Mouse (Mus musculus) gastrocnemius, postnatal 14 days (tissue): ENCODE measurements at regions not wholly inside any gene's neighbourhood (a gene's known extent, or its start where the extent isn't known, plus 50 kb on each side); places are given as distances from the start of the nearest gene placed in this dataset.

ENCODE experiments used
- DNase-seq: peaks from one replicate; pipeline ENCODE4 v3.0.0; 2021; ENCODE audit warnings: mixed read lengths
- intact Hi-C: fragments of 180-260 bp; cut with DNase I; formaldehyde crosslinking; loops from one replicate; pipeline ENCODE4 v1.15.1; 2025; ENCODE audit warnings: low total_unique reads

DNA sequence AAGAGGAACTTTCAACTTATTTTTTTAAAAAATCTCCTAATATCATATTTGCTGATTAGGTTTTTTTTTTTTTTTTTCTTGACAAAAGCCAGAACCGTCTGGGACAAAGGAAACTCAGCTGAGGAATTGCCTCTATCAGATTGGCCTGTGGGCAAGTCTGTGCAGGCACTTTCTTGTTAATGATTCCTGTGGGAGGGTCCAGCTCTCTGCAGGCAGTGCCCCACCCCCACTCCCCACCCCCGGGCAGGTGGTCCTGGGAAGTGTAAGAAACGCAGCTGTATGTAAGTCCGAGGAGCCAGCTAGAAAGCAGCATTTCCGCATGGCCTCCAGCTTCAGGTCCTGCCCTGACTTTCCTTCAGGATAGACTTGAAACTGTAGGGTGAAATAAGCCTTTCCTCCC lies 377.7 kb downstream of the Sox2 start:
- intact Hi-C loops: no loop called here
- no peak for DNase-seq

DNA sequence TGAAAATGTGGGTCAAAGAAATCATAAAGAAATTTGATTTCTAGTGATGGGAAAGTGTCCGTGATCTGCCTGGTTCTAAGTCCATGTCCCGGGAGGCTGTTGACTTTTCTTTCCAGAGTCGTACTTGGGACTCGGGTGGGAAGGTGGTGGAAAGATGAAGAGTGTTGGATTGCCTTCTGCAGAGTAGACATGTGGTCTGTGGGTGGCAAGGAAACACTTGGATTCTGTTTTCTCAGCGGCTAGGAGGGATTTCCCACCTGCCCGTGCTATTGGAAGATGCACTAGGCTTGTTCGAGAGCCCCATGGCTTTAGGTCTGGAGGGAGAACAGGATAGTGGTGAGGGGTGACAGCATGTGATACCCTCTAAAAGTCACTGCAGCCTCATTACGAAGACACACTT lies 379.7 kb downstream of the Sox2 start:
- DNase-seq: no peak
- intact Hi-C loops: no loop called here

DNA sequence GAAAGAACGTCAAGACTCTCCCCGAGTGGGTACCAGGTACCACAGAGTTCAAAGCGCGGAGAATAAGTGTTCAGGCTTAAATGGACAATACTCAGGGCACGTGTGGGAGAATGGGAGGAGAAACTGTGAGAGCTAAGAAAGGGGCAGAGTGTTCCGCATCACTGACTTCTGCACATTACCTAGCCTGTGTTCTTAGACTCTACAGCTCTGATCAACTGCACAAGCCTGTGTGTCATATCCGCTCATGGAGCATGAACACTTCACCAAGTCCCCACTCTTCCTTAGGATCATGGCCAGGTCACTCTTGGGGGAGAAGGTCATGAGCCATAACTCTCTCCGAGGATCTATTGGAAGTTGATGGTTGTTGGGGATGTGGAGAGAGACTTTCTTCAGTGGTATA lies 383.4 kb downstream of the Sox2 start:
- intact Hi-C loops: no loop called here
- no peak for DNase-seq

DNA sequence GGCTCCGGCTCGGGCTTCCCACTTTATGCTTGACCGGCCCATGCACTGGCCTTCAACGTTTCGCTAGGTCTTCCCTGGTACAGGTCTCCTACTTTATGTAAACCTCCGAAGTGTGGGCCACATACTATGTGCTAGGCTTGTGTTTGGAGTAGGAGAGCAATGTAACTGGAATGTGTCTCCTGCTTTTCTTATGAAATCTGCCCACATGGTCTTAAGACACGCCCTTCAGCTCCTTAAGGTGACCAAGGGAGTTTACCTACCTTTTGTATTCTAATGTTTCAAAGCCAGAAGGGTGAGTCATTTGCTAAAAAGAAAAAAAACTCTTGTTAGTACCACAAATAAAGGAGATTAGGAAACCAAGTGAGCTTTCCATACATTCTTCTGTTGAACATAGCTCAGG lies 385.0 kb downstream of the Sox2 start:
- intact Hi-C loops: no loop called here
- no peak for DNase-seq

DNA sequence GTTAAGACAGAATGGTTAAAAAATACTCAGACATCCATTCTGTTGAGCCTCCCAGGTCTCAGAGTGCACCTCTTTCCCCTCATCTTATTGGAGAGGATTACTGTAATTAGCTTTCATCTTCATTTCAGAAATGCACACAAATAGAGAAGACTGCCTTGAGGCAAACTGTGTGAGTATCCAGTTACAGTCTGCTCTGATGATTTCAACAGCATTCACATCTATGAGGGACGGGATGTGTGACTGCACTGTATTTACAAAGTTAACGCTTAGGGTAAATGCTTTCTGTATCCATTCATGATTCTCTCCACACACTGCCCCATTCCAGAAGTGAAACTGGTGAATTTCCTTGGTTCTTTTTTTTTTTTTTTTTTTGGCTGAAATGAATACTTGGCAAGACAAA lies 393.5 kb downstream of the Sox2 start:
- intact Hi-C loops: no loop called here
- DNase-seq: no peak

DNA sequence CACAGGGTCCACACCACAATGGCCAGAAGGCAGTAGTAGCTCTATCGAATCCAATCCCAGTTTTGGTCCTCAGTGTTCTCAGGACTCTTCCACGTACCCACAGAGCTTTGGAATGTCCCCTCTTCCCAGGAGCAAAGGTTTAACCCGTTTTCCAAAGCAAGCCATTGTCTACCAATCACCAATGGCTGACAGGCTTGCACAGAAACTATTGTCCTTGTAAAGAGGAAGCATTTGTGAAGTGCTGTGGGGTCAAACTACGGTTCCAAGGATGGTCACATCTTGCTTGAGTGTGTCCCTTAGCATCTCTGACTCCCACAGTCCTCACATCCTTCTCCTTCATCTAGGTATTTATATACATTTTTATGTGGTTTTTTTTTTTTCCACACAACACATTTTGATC lies 409.2 kb downstream of the Sox2 start:
- intact Hi-C loops: no loop called here

DNA sequence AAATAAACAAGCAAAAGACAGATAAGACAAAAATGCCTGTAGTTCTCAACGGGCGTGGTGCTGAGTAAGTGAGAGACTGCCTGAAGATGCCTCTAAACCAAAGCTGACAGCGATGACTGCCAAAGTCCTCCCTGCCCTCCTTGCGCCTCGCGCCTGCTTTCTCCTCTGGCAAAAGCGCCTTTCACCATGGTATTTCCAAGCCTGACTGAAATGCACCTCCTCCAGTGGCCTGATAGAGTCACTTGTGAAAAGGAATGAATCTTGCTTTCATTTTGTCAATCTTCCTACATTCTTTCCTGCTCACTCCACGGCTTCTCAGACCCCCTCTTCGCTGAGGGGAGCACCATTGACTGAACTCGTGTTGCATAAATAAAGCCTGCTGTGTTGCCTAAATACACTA lies 409.8 kb downstream of the Sox2 start:
- intact Hi-C loops: no loop called here
- no peak for DNase-seq

More for the DNA sequence above, 409.2 kb downstream of the Sox2 start:
- no peak for DNase-seq

DNA sequence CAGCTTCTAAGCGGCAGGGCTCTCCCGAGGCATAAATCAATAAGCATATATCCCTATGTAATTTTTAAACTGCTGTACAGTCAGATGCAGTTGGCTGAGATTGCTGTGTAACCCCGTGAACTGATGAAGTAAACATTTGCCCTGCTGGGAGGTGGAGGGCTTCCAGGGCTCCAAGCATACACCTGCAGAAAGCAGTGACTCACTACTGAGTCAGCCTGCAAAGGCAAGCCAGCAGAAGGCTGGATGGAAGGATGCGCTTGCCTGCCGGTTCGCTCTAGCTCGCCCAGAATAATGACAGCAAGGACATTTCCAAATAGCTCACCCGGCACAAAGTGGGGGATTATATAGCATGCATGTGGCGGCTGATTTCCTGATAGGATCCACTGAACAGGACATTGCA lies 416.6 kb downstream of the Sox2 start:
- intact Hi-C loops: no loop called here
- peak; percentile 7 for DNase-seq

DNA sequence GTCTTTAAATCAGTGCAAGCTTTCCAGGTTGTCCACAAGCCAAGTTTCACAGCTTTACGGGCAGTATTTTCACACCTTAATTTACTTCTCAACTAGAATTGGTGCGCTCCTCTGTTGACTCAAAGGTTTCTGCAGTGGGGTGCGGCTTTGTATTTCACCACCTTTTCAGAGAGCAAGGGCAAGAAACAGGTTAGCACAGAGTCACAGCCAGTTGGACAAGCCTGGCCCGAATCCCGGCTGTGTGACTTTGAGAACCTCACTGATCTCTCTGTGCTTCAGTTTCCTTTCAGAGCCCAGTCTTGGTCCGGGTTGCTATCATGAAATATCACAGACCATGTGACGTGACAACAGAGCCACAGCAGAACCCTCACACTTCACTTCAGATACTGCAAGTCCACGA lies 418.4 kb downstream of the Sox2 start:
- no peak for DNase-seq
- intact Hi-C loops: no loop called here

DNA sequence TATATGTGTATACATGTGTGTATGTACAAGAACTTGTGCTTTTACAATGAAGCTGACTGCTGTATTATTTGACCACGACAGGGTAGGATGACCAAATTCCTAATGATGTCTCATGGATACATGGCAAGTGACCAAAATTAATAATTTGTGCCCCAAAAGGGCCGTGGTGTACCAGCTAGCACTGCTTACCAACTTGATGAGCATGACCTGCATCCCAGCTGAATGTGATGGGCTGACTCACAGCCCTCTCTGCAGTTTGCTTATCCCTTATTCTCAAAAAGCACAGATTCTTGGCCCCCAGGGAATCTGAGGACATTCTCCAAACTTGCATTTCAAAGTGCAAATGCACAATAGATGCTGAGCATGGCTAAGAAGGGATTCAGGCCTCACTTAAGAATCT lies 420.8 kb downstream of the Sox2 start:
- no peak for DNase-seq
- intact Hi-C loops: no loop called here

DNA sequence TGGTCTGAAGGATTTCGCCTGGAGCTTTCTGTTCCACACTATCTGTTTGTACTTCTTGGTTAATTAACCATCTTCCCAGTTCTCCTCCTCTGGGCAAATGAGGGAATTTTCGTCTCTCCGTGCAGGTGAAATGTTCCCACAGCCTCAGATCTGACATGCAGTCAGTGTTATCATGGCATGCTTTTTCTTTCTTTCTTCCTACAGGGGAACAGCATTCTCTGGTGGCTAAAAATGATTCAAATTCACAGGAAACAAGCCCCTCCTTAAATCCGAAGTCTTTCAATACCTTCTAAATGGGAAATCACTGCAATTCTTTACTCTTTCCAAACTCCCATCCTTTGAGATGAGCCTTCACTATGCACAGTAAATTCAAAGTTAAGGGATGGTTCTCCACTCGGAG lies 429.7 kb downstream of the Sox2 start:
- intact Hi-C loops: no loop called here
- no peak for DNase-seq

DNA sequence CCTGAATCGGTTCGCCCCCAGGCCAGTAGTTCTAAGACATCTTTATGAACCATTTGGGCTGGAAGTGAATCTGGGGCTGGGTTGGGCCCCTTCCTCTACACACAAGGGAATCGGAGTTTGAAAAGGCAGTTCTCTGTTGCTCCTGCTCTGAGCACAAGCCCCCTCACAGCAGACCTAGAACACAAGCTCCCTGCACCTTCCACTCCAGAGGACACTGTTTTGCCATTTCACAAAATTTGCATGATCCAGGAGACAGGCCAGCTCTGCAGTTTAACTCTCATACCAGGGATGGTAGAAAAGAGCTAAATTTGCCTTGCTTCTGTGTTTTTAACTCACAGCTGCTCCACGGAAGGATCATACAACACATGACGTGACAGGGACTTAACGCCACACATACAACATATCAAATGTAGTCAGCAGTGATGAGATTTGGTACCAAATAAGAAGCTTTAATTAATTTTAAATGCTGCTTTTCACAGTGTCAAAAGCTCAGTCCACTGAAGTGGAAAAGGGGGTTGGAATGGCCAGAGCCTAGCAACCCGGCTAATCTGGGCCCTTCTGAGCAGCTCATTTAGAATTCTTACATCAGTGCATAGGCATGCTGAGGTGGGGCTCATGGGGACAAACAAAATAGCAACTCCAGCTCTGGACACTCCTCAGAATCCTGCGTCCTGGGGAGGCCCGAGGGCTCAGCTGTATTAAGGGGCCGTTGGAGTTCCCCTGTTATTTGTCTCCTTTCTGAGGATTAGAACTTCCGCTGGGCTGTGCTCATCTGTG lies 434.1 kb downstream of the Sox2 start:
- intact Hi-C loops: no loop called here
- DNase-seq: no peak

DNA sequence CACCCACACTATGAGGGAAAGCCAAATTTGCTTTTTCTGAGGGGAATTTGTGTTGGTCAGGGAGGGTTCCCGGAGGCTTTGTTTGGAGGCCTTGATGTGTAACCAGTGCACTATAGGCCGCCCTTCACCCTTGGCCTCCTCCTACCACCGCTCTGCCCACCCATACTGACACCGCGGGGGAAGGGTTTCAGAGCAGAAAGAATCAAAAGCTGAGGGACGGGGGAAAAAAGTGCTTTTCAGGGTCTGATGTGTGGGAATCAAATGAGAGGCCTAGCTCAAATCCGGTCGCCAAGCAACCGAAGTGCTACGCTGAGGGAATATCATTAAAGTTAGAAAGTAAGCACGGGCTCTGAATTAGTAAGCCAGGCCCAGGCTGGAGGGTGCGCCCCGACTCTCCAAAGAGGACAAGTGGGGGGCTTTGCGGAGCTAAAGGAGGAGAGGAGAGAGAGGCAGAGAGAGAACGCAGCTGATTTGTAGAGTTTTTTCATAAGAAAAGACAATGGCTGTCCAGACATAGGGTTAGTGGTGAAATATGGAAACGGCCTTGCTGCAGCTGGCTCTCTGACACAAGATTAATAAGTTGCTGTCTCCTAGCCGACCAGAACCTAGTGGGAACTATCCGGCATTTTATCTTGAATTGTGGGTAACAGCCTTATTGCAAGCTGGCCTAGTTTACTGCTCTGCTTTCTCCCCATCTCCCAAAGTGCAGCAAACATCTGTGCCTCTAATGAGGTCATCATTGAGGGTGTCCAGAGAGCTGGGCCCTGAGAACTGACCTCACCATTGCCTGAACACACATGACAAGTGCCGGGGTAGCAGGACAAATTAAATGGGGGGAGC lies 438.3 kb downstream of the Sox2 start:
- DNase-seq: no peak
- intact Hi-C loops: no loop called here

DNA sequence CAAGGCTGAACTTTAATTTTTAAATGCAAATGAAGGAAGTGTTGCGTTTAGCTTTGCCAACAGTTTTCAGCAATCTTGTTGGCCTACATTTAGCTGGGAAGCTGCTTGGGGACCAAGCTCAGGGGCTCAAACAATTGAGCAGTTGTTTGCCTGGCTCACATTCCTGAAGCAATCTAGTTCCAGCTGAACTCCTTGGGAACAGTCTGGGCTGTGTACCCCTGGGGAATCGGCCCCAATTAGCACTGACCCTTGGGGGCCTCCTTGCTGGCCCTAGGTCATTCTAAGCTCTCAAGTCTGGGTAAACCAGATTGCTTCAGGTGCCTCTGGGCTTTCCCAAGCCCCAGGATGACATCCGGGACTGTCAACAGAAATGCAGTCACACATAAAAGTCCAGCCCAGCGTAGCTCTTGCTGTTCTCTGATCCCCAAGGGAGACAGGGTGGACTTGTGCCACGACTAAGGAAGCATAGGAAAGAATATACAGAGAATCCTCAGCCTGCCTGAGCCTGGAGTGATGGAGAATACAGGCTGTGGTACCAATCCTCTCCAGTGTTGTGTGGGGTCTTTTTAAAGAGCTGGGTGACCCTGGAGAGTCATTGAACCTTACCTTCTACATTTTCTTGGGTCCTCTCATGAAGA lies 440.4 kb downstream of the Sox2 start:
- DNase-seq: peak; percentile 21

DNA sequence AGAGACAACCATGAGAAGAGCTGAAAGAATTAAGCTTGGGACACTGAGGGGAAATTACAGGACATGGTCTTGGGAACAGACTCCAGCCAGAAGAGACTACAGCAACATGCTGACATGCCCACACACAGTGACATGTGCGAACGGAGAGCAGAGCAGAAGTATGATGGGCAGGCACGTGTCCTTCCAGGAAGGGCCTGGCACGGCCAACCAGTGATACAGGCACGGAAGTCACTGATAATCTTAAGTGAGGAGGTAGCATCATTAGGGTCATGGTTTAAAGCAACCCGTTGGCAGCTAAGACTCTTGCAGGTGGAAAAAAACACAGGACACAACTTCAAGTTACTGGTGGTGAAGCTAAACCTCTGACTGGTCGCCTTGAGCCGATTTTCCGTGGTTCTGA lies 442.8 kb downstream of the Sox2 start:
- intact Hi-C loops: loop anchor here (10.0 kb wide), 1 partner anchor 392 kb away; no protein-coding TSS in a partner anchor
- no peak for DNase-seq

More for the DNA sequence above, 440.4 kb downstream of the Sox2 start:
- intact Hi-C loops: loop anchor here (10.0 kb wide), 1 partner anchor 394 kb away; no protein-coding TSS in a partner anchor

DNA sequence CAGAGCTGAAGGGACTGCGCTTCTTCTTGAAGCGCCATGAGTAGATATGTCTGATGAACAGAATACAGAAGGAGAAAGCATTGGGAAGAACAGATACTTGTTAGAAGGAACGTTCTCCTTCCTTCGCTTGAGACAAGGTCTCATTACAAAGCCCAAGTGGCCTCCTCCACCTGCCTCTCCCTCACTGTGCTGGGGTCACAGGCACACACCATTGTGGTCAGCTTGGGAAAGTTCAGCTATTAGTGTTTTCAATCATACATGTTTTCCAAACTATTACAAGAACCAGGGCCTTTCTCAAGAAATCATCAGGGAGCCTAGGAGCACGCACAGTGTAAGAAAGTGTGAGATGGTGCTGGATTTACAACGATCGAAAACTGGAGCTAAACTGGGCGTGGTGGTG lies 445.0 kb downstream of the Sox2 start:
- intact Hi-C loops: loop anchor here (10.0 kb wide), 1 partner anchor 390 kb away; no protein-coding TSS in a partner anchor
- DNase-seq: no peak

DNA sequence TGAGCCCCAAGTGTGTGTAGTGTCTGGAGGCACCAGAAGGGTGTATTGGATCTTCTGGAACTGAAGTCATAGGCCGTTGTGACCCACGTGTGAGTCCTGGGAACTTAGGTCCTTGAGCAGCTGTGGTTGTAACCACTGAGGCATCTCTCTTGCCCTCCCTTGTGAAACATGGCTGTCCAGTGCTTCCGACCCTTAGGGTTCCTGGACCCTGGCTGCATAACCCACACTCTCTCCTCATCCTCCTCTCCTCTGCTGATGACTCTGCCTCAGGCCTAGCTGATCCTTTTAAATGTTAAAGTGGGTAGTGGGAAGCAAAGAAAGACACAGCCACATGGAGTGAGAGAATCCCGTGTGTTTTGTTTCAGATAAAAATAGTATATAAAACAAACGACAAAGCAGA lies 446.2 kb downstream of the Sox2 start:
- intact Hi-C loops: loop anchor here (10.0 kb wide), 1 partner anchor 388 kb away; no protein-coding TSS in a partner anchor
- no peak for DNase-seq

DNA sequence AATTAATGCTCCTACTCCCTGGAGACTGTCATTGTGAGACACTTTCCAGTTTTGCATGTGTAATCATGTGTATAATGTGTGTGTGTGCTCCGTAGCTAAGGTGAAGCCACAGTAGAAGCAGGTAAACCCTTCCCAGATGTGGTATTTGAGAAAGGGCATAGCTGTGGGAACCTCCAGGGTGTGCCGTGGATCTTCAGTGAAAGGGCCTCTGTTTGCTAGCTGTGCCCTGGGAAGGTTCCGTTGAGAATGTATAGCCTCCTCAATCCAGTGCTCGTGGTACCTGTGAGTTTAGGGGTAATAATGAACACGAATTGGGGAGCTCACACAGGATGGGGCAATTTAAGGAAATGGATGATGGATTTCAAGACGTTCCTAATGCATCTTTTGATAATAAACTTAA lies 447.6 kb downstream of the Sox2 start:
- intact Hi-C loops: loop anchor here (10.0 kb wide), 1 partner anchor 387 kb away; no protein-coding TSS in a partner anchor
- no peak for DNase-seq

DNA sequence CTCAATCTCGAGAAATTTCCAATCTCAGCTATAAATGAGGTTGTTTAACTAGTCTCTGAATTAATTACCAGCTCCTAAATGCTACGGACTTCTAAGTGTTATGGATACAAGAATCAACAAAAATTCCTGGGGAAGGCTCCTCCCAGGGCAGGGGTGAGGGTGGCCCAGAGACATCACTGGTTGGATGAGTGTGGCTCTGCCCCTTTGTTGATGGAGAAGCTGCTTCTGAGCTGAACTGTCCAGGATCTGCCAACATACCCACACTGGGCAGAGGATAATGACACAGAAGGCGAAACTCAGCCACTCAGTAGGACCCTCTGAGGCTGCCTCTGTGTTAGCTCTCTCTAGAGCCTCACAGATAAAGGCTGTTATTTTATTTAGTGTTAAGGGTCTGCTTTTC lies 449.0 kb downstream of the Sox2 start:
- DNase-seq: no peak
- intact Hi-C loops: loop anchor here (10.0 kb wide), 1 partner anchor 386 kb away; no protein-coding TSS in a partner anchor

DNA sequence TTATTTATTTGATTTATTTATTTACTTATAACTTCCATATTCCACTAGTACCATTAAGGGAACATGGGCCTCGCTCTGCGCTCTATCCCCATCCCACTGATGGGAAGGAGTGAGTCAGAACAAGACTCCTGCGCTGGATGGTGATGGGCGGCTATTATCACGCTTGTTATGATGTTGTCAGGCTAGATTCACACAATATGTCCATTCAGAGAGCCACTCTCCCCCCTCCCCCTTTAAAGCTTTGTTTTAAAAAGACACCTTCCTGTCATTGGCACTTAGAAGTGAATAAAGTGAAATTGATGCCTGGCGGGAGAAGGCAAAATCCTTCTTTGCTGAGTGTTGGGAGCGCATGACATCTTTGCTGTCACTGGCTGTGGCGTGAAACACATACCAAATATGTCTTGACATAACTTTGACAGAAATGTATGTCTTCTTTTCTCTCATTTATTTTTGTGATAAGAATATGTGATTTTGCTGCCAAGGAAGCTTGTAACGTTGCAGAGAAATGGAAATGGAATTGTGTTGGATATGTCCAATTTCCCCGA lies 449.7 kb downstream of the Sox2 start:
- no peak for DNase-seq
- intact Hi-C loops: loop anchor here (10.0 kb wide), 1 partner anchor 385 kb away; no protein-coding TSS in a partner anchor
